Mouse (Mus musculus) liver, embryonic 14.5 days (tissue): ENCODE results near the gene Npcd.

Experiments used
- CTCF ChIP-seq: IDR thresholded peaks from 2 replicates; pipeline ENCODE4 v1.5.1; 2016; ENCODE audit warnings: antibody characterized with exemption, low read depth, control low read depth
- EP300 ChIP-seq: IDR thresholded peaks from 2 replicates; pipeline ENCODE4 v1.6.1; 2016; ENCODE audit warnings: antibody characterized with exemption, low read depth

GRCm38 (mm10) chr15:79834881-79835260 lies 834 bp upstream of the Npcd start:
- TF ChIP-seq CTCF (no peak), EP300 (no peak)
